Mouse (Mus musculus) kidney, embryonic 14.5 days (tissue): ENCODE data around the gene Stc2. TPM values are rescaled to one million over a fixed set of nuclear protein-coding genes. Genes with fewer than 3 reads are reported as not detected.

Source experiments
- ATAC-seq: fragments of 200-750 bp; cut with Nextera tagmentation; 2 replicates; pipeline ENCODE4 v1.8.0; 2017; ENCODE audit warnings: moderate number of reproducible peaks, mild to moderate bottlenecking, moderate TSS enrichment, moderate library complexity; ENCODE audit not compliant: low FRiP score, low TSS enrichment
- H3K27ac ChIP-seq: fragments of 300-500 bp; sonication (generic); 2 replicates; pipeline ENCODE4 v1.5.1; 2014; ENCODE audit warnings: low read depth, mild to moderate bottlenecking, low read length, moderate library complexity, mixed read lengths
- H3K27me3 ChIP-seq: fragments of 300-500 bp; sonication (generic); 2 replicates; pipeline ENCODE4 v1.6.1; 2014; ENCODE audit warnings: mild to moderate bottlenecking, low read length; ENCODE audit not compliant: control insufficient read depth, insufficient read depth
- H3K36me3 ChIP-seq: fragments of 300-500 bp; sonication (generic); 2 replicates; pipeline ENCODE4 v1.6.1; 2014; ENCODE audit warnings: low read length, mixed read lengths; ENCODE audit not compliant: control insufficient read depth, insufficient read depth
- H3K4me1 ChIP-seq: fragments of 300-500 bp; sonication (generic); 2 replicates; pipeline ENCODE4 v1.6.1; 2014; ENCODE audit warnings: low read length, mixed read lengths; ENCODE audit not compliant: control insufficient read depth, insufficient read depth
- H3K4me2 ChIP-seq: fragments of 300-500 bp; sonication (generic); replicated peaks from 2 replicates; pipeline ENCODE4 v1.6.1; 2014; ENCODE audit warnings: low read depth, mild to moderate bottlenecking, low read length
- H3K4me3 ChIP-seq: fragments of 300-500 bp; sonication (generic); 2 replicates; pipeline ENCODE4 v1.5.1; 2014; ENCODE audit warnings: mild to moderate bottlenecking, low read length
- H3K9ac ChIP-seq: fragments of 300-500 bp; sonication (generic); 2 replicates; pipeline ENCODE4 v1.6.1; 2014; ENCODE audit warnings: low read depth, mild to moderate bottlenecking, low read length, moderate library complexity
- H3K9me3 ChIP-seq: fragments of 300-500 bp; sonication (generic); 2 replicates; pipeline ENCODE4 v1.6.1; 2016; ENCODE audit warnings: low read length; ENCODE audit not compliant: control insufficient read depth
- WGBS: fragments of 180-500 bp; shearing (Covaris S2); extraction: QIAGEN DNeasy Blood & Tissue Kit; methylation state at CpG from one replicate; pipeline ENCODE4 v1.1.7; 2014; 5-methylcytosine and 5-hydroxymethylcytosine counted together
- polyA plus RNA-seq: library from polyadenylated mRNA; unstranded; fragments of >200 nt; fragmentation: Nextera tagmentation; extraction: Ambion mirVana; gene quantifications from 2 replicates; pipeline ENCODE4 v1.2.1, GENCODE M21; 2014

Gene Stc2
- polyA plus RNA-seq, 1 experiment from 2014 or later = 1.3 TPM

DNA sequence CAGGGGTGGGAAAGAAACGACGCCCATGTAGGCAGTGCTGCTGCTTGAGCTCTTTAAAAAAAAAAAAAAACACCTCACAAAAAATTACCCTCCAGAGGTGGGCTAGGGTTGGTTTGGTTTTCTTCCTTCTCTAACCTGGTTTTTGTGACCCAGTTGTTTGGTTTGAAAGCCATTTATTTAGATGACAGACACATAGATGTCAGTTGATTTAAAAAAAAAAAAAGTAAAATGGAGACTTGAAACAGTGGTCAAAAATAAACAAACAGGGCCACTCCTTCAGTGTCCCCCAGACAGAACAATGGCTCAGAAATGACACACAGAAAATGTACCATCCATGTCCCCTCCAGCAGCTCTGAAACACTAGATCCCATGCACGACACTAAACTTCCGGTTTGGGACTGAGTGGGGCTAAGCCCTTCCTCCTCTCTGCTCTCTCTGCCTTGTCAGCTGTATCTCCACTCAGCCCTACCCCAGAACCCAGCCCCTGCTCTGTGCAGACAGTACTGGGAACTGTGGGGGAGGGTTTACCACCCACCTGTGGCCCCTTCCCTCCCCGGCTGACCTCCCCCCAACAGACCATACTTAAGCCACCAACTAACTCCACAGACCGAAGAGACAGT, 10.5 kb downstream of the Stc2 start:
- Histone ChIP-seq H3K4me1 (no peaks in the 10 kb centered on the region), H3K36me3 (no peaks in the 10 kb centered on the region), H3K4me2 (no peak overlapping the region), H3K4me3 (no peak overlapping the region), H3K9ac (no peak overlapping the region), H3K9me3 (no peaks in the 10 kb centered on the region), H3K27me3 (no peaks in the 10 kb centered on the region), H3K27ac (no peak overlapping the region)
- WGBS = 56% methylated on average over 6 of the region's 6 CpGs
- peak; percentile 69; the same call in 1 of the 2 replicates for ATAC-seq

DNA sequence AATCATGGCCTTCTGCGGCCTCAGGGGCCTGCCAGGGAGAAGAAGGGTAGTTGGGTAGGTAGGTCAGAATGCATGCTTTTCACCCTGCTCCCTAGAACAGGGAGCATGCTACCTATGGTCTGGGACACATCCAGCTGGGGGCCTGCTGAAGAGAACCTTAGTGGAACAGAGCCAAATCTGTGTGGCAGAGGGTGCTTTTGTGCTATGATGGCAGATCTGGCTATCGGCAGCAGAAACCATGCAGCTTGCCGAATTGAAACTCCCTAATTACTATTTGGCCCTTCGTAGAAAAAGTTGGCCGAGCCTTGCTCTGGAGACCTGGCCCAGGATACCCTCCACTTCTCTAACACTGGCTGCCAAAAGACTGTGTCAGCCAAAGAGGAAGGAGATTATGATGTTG, 11.4 kb downstream of the Stc2 start:
- Histone ChIP-seq H3K27me3 (no peaks in the 10 kb centered on the region), H3K4me2 (no peak overlapping the region), H3K9ac (no peak overlapping the region), H3K27ac (no peak overlapping the region), H3K4me1 (no peaks in the 10 kb centered on the region), H3K9me3 (no peaks in the 10 kb centered on the region), H3K4me3 (no peak overlapping the region), H3K36me3 (no peaks in the 10 kb centered on the region)
- ATAC-seq = no peak
- 90% methylated on average over 5 of the region's 5 CpGs for WGBS

DNA sequence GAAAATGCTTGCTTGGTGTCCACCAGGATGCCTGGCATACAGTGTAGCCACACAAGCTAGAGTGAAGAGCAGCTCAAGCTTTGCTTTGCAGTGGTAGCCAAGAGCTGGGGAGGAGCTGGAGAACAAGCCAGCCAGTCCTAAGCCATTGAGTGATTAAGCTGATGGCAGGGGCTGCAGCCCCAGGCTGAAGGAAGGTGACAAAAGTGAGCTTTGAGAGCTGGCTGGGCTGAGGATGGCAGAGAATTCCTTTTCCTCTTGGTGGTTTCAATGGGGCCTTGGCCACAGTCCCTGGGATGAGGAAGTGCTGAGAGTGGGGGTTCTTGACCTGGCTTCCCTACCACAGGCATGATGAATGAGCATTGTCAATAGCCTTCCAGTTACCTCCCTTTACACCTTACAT, 13.0 kb downstream of the Stc2 start:
- H3K27ac ChIP-seq = no peak overlapping the region
- no peaks in the 10 kb centered on the region for H3K27me3 ChIP-seq
- H3K9ac ChIP-seq = no peak overlapping the region
- no peak overlapping the region for H3K4me2 ChIP-seq
- H3K9me3 ChIP-seq = no peaks in the 10 kb centered on the region
- no peak for ATAC-seq
- H3K36me3 ChIP-seq = no peaks in the 10 kb centered on the region
- H3K4me1 ChIP-seq = no peaks in the 10 kb centered on the region
- H3K4me3 ChIP-seq = no peak overlapping the region

DNA sequence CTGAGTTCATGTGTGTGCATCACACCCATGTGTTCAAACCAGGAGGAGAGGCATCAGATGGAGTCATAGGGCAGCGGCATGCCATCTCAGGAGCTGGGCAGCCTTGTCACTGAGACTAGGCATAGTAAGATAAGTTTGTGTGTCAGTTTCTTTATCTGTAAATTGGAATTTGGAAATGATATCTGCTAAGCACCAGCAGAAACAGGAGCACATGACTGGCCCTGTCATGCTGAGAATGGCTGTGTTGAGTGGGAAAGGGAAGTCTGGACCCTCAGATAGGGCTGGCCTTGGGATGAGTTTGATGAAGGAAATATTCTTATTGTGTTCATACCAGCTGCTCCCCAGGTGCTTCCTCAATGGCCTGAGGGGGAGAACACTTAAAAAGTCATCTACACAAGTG, 14.1 kb downstream of the Stc2 start:
- ATAC-seq = no peak
- Histone ChIP-seq H3K36me3 (no peaks in the 10 kb centered on the region), H3K9ac (no peak overlapping the region), H3K4me2 (no peak overlapping the region), H3K4me3 (no peak overlapping the region), H3K4me1 (no peaks in the 10 kb centered on the region), H3K9me3 (no peaks in the 10 kb centered on the region), H3K27me3 (no peaks in the 10 kb centered on the region), H3K27ac (no peak overlapping the region)
- WGBS = 86% methylated on average over 1 of the region's 1 CpGs

DNA sequence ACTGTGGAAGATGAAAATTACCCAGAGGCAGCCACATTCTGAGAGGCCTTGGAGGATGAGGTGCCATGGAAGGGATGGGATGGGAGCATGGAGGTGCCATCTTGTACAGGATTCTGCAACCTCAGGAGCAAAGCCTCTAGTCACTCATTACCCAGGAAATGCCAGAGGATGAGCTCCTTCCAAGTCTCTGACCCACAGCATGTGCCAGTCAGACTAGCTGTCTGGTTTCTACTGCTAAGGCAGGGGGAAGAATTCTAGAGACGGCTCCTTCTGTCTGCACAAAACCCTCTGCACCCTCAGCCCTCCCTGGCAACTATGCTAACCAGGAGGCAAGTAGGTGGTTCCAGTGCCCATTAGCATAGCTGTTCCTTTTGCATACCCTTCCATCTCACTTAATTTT, 15.4 kb downstream of the Stc2 start:
- Histone ChIP-seq H3K9me3 (no peaks in the 10 kb centered on the region), H3K36me3 (no peaks in the 10 kb centered on the region), H3K9ac (no peak overlapping the region), H3K4me3 (no peak overlapping the region), H3K4me1 (no peaks in the 10 kb centered on the region), H3K27ac (no peak overlapping the region), H3K27me3 (no peaks in the 10 kb centered on the region), H3K4me2 (no peak overlapping the region)
- no peak for ATAC-seq
- WGBS = 95% methylated on average over 1 of the region's 1 CpGs

Other genes starting within 250 kb of the Stc2 start
- not detected in 2 replicates for gene Gm17332, start 187.6 kb downstream of the Stc2 start, polyA plus RNA-seq